Mouse (Mus musculus): ENCODE results near the gene Cntnap2.

DNA sequence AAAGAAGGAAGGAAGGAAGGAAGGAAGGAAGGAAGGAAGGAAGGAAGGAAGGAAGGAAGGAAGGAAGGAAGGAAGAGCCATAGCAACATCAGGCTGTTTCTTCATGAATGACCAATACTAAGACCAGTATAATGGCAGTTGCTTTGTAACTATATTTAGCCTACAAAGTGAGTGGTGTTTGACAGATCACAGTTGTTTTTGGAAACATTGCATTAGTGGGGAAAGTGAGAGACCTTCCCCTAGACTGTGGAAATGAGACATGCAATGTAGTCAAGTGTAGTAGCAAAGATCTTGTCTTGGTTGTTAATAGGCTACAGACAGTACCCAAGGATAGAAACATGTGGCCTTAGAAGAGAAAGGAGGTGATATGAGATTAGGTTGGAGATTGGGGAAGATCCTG is 895.6 kb downstream of the Cntnap2 start:
- TF ChIP-seq EP300 (IDR thresholded peaks at IDR 0.05; ENCODE audit: low read depth) (no peak), CTCF (IDR thresholded peaks at IDR 0.05; ENCODE audit: low read depth) (no peak)
